Comparison of ENCODE assay signal across 8 mouse cellular contexts in the genomic region with DNA sequence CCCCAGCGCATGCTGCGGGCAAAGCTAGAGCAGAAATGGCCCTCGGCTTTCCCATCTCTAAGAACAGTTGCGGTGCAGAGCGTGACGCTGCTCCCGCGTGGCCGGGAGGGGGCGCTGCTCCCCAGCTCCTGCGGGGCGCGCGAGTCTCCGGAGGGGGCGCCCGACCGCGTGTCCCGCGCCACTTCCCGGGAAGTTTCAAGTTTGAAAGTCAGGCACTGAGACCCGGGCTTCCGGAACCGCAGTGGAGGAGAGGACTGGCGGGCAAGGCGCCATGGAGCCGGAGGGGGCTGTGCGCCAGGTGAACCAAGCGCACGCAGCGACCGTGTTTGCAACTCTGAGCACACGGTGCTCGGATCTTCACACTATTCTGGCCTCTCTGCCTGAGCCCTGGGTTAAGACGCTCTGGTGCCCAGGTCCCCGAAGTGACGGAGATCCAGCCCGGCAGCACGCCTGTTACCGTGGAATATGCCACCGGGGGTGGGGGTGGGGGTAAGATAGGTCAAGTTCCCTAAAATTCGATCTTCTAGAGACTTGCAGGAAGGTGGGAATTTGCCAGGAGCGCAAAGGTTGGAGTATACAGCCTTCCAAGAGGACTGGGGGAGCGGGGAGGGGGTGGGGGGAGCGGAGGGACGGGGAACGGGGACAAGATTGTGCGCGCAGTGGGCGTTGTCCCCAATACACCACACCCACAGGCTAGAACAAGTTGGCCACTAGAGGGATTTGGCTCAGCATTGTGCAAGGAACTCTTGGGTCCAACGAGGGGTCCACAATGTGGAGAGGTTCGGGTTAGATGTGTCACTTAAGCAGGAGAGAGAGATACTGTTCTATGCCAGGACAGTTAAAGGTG. TPM values are rescaled to one million over a fixed set of nuclear protein-coding genes. Genes with fewer than 3 reads are reported as not detected.
DNase-seq lines count a peak whose midpoint lies in the region; ATAC-seq and TF ChIP-seq lines count a peak whose summit lies in the region.

A gene (plus strand): TSS at position 183 of the 847 bp plus-strand sequence.

- no peaks in the 10 kb centered on the region for H3K27me3 ChIP-seq in hindbrain, postnatal 0 days (ENCODE audit: insufficient read depth, low read length)

- intact Hi-C loops in left cerebral cortex, postnatal 36 days (cut with DNase I) = loop anchor here (10.0 kb wide), 1 partner anchor 87 kb away; no protein-coding TSS in a partner anchor

- 0 out of 2 replicates have a peak, but pooled peaks cover 3% of the 10 kb centered on the region for H3K36me3 ChIP-seq in hindbrain, postnatal 0 days (ENCODE audit: insufficient read depth, low read length)

- 0 out of 2 replicates have a peak within 1 kb of the TSS, but pooled peaks have one; percentile 16 for H3K27ac ChIP-seq in hindbrain, postnatal 0 days

- peak; percentile 91 to 96 for DNase-seq in adrenal gland, adult (ENCODE audit: inconsistent age in 2 of 2, low spot score in 1 of 2)
- peak; percentile 92 for DNase-seq in gastrocnemius, postnatal 10 days
- peak; percentile 92 for DNase-seq in hindbrain, postnatal 0 days (ENCODE audit: low spot score)
- DNase-seq in left cerebral cortex, postnatal 36 days (ENCODE audit: low spot score in 2 of 2) = peak; percentile 72 to 79
- peak; percentile 93 for DNase-seq in mesoderm, embryonic 11.5 days (ENCODE audit: low read depth, low spot score)
- peak; percentile 77 for DNase-seq in right cerebral cortex, postnatal 14 days
- DNase-seq in urinary bladder, postnatal 36 days (ENCODE audit: low spot score in 2 of 2) = peak; percentile 83 to 88

- H3K4me3 ChIP-seq in hindbrain, postnatal 0 days (ENCODE audit: low read length) = peak within 1 kb of the TSS; percentile 40

- peak; percentile 82 for TF ChIP-seq CTCF in hindbrain, postnatal 0 days (IDR thresholded peaks at IDR 0.05; ENCODE audit: low read depth)

- peak; percentile 74 for ATAC-seq in common myeloid progenitor, adult 5-6 weeks (replicated peaks; ENCODE audit: low read depth, poor library complexity, severe bottlenecking)
- peak; percentile 85 for ATAC-seq in hindbrain, postnatal 0 days

- peak within 1 kb of the TSS; percentile 85 for H3K4me2 ChIP-seq in hindbrain, postnatal 0 days (ENCODE audit: low read depth, low read length)

- WGBS in hindbrain, postnatal 0 days = under 1% methylated on average over 53 of the region's 53 CpGs

- no peaks in the 10 kb centered on the region for H3K9me3 ChIP-seq in hindbrain, postnatal 0 days (ENCODE audit: low read length)

- H3K9ac ChIP-seq in hindbrain, postnatal 0 days (replicated peaks; ENCODE audit: low read length) = 0 out of 2 replicates have a peak within 1 kb of the TSS, but pooled peaks have one; percentile 7

- no peaks in the 10 kb centered on the region for H3K4me1 ChIP-seq in hindbrain, postnatal 0 days (ENCODE audit: insufficient read depth, low read length)

RNA-seq across cellular contexts. Expression of the gene that starts here (rescaled TPM):
- total RNA-seq in common myeloid progenitor, adult 5-6 weeks (2017) = 11.8 and 22.9 TPM in 2 replicates
- total RNA-seq in gastrocnemius, postnatal 10 days (2021) = 1 to 10 TPM; 4.5 to 8.3 TPM
- total RNA-seq in hindbrain, postnatal 0 days (2014; rRNA removed) = 1.2 and 4.5 TPM in 2 replicates
- 0.99 and 1.0 TPM in 2 replicates for polyA plus RNA-seq in hindbrain, postnatal 0 days (2015; fragmentation: Nextera tagmentation; extraction: Ambion mirVana)
- 1 to 10 TPM; 1.1 to 2.9 TPM for total RNA-seq in left cerebral cortex, postnatal 36 days (2021)

Comparison
In these comparisons a context has a peak if more than half of its experiments do, and no peak if none do; other contexts are left out.
1. Peak in every context shown above with its lines: DNase-seq, ATAC-seq, H3K4me3 ChIP-seq and H3K27ac ChIP-seq.